Mouse (Mus musculus) adrenal gland, postnatal 36 days (tissue): Measurements from ENCODE around the gene Fam83c. TPM values are rescaled to one million over a fixed set of nuclear protein-coding genes. Genes with fewer than 3 reads are reported as not detected.

Experiments used
- DNase-seq, 2 experiments: peaks; one replicate each; pipeline ENCODE4 v3.0.0; 2021; ENCODE audit warnings: mixed read lengths in 1 of 2
- total RNA-seq, 2 experiments: library from RNA; stranded (reverse); gene quantifications; 2 replicates each; pipeline ENCODE4 v1.2.3; 2021

Fam83c gene
- total RNA-seq, 2 experiments from 2014 or later: not detected

DNA sequence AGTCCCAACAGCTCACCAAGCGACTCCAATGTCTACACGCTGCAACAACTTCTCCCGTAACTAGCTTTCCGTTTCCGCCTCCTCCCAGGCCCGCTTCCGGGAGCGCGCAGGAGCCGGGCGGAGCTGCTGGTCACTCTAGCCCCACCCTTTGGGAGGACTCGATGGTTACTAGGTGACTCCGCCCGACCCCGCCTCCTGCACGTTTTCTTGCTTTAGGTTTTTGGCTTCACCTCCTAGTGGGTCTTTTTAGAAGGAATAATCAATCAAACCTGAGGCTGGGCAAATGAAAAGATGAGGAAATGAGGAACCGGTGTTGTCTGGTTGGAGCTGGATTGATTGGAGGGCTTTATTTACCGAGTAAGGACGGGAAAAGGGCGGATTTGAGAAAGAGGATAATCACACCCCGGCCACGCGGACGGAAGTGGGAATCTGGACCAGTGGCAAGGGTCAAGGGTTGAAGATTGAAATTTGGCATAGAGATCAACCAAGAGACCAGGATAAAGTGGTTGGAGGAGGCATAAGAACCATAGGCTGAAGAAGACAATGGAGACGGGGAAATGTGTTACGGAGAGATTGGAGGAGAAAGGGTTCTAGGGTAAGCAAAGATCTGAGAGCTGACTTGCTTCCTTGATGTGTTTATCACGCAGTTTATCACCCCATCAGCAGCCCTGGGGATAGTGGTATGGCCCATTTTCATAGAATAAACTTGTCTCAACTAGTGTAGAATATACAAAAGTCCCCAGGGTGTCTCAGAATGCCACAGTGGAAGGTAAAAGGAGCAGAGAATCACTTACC lies 7.8 kb downstream of the Fam83c start, which contains the start of gene Eif6:
Eif6 (minus strand) TSS at position 296 of the 795 bp plus-strand sequence.
- peak; percentile 92 to 93 for DNase-seq

DNA sequence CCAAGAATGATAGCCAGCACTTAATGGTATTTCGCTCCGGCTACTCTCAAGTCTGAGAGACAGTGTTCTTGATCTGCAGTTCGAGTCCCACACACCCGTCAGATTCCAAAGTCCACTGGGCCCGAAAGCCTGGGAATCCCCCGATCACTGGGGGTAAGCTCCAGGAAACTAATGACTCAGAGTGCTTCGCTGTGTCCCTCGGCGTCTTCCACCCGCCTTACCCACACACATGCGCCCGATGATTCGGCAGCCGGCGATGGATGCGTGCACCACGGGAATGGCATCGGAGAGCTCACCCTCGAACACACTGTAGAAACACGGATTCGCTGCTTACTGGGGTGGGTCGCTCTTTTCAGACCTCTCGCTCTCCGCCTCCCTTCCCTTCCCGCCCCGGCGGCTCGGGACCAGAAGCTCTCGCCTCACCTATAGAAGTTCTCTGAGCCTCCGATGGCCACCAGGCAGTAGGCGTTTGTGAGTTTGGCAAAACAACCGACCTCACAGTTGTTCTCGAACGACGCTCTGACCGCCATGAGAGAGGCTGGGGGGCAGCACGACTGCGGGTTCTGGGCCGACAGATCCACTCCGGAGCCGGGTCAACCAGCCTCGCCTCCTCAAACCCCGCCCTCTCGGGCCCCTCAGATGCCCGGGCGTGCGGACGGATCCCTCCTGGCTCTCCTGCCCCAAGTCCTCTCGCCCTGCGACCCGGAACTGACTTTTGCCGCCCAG lies 8.6 kb downstream of the Fam83c start:
- DNase-seq: peak; percentile 50 to 51

GRCm38 (mm10) chr2:155823722-155824121 lies 10.9 kb downstream of the Fam83c start:
- DNase-seq: peak; percentile 25 to 51

GRCm38 (mm10) chr2:155820779-155821178 lies 13.9 kb downstream of the Fam83c start:
- DNase-seq: no peak

- DNase-seq: peak; percentile 46 to 49
Measured at GRCm38 (mm10) chr2:155819449-155820251, 15.0 kb downstream of the Fam83c start.

DNA sequence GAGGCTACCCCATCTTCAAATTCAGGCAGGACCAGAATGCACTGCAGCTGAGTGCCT lies 15.4 kb downstream of the Fam83c start, which contains the start of gene BC029722:
BC029722 (minus strand) TSS at position 35 of the 57 bp plus-strand sequence.
- no peak for DNase-seq

- peak; percentile 98 to 99 for DNase-seq
Measured at GRCm38 (mm10) chr2:155818596-155819391, 15.9 kb downstream of the Fam83c start.

DNA sequence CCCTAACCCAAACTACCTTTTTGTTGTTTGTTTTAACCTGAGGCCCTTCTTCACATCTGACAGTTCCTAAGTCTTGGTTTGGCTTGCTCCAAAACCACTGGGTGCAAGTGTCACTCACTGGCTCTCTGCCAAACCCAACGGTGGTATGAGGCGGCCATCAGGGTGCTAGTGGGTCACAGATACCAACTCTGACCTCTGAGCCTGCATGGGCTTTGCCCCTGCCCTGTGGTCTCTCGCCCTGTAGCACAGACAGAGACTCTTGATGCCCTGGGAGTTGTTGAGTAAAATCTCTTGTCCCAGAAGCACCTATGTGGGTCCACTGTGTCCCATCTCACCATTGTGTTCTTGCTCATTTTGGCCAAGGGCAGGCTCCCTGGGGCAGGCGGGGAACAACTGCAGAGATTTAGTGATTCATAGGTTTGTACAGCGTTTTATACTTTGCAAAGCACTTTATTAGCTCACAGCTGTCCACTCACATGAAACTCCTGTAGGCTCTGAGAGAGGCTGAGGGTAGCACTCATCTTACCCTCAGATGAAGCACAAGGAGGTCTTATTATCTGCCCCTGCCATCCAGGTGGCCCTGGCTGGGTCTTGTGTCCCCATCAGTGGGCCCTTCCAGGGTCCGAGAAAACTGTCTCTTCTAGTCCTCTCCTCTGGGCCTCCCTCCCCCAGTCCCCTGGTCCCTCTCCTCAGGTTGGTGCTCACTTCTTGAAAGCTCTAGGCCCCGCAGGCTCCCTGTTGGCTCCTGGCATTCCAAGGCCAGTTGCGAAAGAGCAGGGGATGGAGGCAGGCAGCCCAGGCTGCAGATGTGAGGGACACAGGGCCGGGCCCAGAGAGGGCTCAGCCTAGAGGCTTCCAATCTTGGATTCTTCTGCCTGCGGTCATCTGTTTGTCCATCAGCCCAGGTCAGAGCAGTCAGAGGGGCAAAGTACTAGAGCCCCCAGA lies 17.1 kb downstream of the Fam83c start:
- peak; percentile 83 to 87 for DNase-seq

- peak in 1 of 2 experiments; percentile 35 for DNase-seq
Measured at GRCm38 (mm10) chr2:155816179-155816578, 18.5 kb downstream of the Fam83c start.

DNA sequence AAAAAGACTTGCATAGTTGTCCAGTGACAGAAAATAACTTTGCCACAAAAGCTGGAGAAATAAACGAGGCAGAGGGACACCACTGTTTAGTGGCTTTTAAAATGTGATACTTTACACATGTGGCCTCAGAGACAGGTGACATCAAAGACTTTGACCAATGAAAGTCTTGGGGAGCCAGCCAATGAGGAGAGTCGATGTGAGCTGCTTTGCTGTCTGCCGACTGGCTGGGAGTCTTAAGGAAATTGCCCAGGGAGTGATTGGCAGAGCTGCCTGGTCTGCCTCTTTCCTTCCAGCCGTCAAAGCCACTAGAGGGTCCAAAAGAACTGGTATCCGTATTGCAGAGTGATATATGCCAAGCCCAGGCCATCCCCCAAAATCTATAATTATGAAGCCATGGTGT lies 19.8 kb downstream of the Fam83c start:
- DNase-seq: peak in 1 of 2 experiments; percentile 38

DNA sequence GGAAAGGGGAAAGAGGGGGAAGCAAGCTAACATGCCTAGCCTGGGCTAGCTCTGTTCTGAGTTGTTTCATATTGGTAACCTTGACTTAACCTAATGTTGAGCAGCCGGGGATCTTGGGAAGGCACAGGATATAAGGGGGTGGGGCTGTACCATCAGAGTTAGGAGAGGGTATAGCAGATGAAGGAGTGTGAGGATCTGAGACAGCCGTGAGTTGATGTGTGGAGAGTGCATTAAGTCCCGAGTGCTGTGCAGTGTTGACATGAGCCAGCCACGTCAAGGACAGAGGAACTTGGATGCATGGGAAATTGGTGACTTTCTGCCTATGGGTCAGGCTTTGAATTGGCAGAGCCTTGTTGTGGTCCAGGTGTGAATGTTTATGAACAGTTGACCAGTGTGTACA lies 22.0 kb downstream of the Fam83c start:
- DNase-seq: no peak

GRCm38 (mm10) chr2:155811821-155812396 lies 22.7 kb downstream of the Fam83c start:
- peak; percentile 83 to 88 for DNase-seq

- peak; percentile 74 to 79 for DNase-seq
Measured at GRCm38 (mm10) chr2:155809620-155810019, 25.0 kb downstream of the Fam83c start.

- DNase-seq: no peak
Measured at GRCm38 (mm10) chr2:155807408-155807807, 27.2 kb downstream of the Fam83c start.

DNA sequence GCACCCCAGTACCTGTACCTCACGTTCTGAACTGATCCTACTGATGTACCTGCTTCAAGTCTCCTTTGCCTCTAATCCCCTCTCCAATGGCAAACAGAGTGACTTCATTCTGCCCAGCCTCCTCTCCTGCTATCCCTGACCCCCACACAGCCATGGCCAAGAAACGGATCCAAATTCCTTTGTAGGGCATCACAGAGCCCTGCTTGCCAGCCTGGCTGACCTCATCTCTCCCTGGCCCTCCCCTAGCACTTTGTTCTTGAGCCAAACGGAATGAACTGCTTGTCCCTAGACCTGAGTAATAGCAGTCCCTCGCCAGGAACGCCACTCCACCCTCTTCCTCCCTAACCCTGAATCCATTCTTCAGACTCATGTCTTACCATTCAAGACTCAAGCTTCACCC lies 28.1 kb downstream of the Fam83c start:
- DNase-seq: peak; percentile 86 to 90

- no peak for DNase-seq
Measured at GRCm38 (mm10) chr2:155805925-155806255, 28.8 kb downstream of the Fam83c start.

- peak; percentile 92 for DNase-seq
Measured at GRCm38 (mm10) chr2:155805231-155805924, 29.3 kb downstream of the Fam83c start.

- no peak for DNase-seq
Measured at GRCm38 (mm10) chr2:155804053-155804452, 30.6 kb downstream of the Fam83c start.

GRCm38 (mm10) chr2:155802761-155803160 lies 31.9 kb downstream of the Fam83c start:
- peak; percentile 41 to 45 for DNase-seq

GRCm38 (mm10) chr2:155798613-155799012 lies 36.0 kb downstream of the Fam83c start:
- DNase-seq: no peak
